Mouse (Mus musculus) embryonic fibroblast, embryonic 13.5 days (primary cell): Measurements from ENCODE around the gene Cenpe. TPM values are rescaled to one million over a fixed set of nuclear protein-coding genes. Genes with fewer than 3 reads are reported as not detected.

Experiments
- H3K27ac ChIP-seq: 2 replicates; pipeline ENCODE4 v1.5.1; 2012; ENCODE audit warnings: low read length, control low read depth, inconsistent platforms; ENCODE audit not compliant: insufficient read depth
- H3K4me1 ChIP-seq: 2 replicates; pipeline ENCODE4 v1.6.1; 2011; ENCODE audit warnings: low read length; ENCODE audit not compliant: control insufficient read depth, insufficient read depth
- H3K4me3 ChIP-seq: 2 replicates; pipeline ENCODE4 v1.5.1; 2011; ENCODE audit warnings: mild to moderate bottlenecking, control low read depth, low read length; ENCODE audit not compliant: insufficient read depth
- CTCF ChIP-seq: IDR thresholded peaks from 2 replicates; pipeline ENCODE4 v1.5.1; 2011; ENCODE audit warnings: mild to moderate bottlenecking, control low read depth, low read length, moderate library complexity, borderline replicate concordance; ENCODE audit not compliant: insufficient read depth
- POLR2A ChIP-seq: IDR thresholded peaks from 2 replicates; pipeline ENCODE4 v1.6.1; 2011; ENCODE audit warnings: low read depth, mild to moderate bottlenecking, control low read depth, low read length, moderate library complexity
- polyA plus RNA-seq: library from polyadenylated mRNA; stranded (reverse); fragments of >200 nt; gene quantifications from 2 replicates; pipeline ENCODE4 v1.2.4, GENCODE M21; 2011; ENCODE audit warnings: low read depth; ENCODE audit not compliant: missing spikeins, insufficient read length

Cenpe gene
- polyA plus RNA-seq, 1 experiment, result 46.1 TPM

- Histone ChIP-seq H3K4me1 (no peaks in the 10 kb centered on the region), H3K27ac (no peak overlapping the region), H3K4me3 (no peak overlapping the region)
- TF ChIP-seq POLR2A (no peak), CTCF (no peak)
Measured at GRCm38 (mm10) chr3:135273047-135273446, 60.7 kb downstream of the Cenpe start.

GRCm38 (mm10) chr3:135280160-135280559 is 67.8 kb downstream of the Cenpe start:
- no peak for TF ChIP-seq CTCF
- TF ChIP-seq POLR2A, result no peak
- no peaks in the 10 kb centered on the region for H3K4me1 ChIP-seq
- no peak overlapping the region for H3K4me3 ChIP-seq
- H3K27ac ChIP-seq, result no peak overlapping the region

GRCm38 (mm10) chr3:135280669-135281415 is 68.5 kb downstream of the Cenpe start, which contains the start of gene Bdh2:
Bdh2 (plus strand) TSS chr3:135281221.
- Histone ChIP-seq H3K4me3 (no peak within 1 kb of the TSS), H3K4me1 (no peaks in the 10 kb centered on the region), H3K27ac (no peak within 1 kb of the TSS)
- peak; percentile 67; the same call in 1 of the 2 replicates for TF ChIP-seq CTCF
- no peak for TF ChIP-seq POLR2A

- no peaks in the 10 kb centered on the region for H3K4me1 ChIP-seq
- H3K4me3 ChIP-seq, result no peak overlapping the region
- no peak overlapping the region for H3K27ac ChIP-seq
- TF ChIP-seq POLR2A, result no peak
- TF ChIP-seq CTCF, result no peak
Measured at GRCm38 (mm10) chr3:135281701-135282100, 69.4 kb downstream of the Cenpe start.

GRCm38 (mm10) chr3:135285256-135285655 is 72.9 kb downstream of the Cenpe start:
- Histone ChIP-seq H3K27ac (no peak overlapping the region), H3K4me3 (no peak overlapping the region), H3K4me1 (no peaks in the 10 kb centered on the region)
- no peak for TF ChIP-seq CTCF
- no peak for TF ChIP-seq POLR2A

GRCm38 (mm10) chr3:135285807-135286206 is 73.5 kb downstream of the Cenpe start:
- H3K27ac ChIP-seq, result no peak overlapping the region
- H3K4me1 ChIP-seq, result no peaks in the 10 kb centered on the region
- TF ChIP-seq POLR2A, result no peak
- no peak for TF ChIP-seq CTCF
- H3K4me3 ChIP-seq, result no peak overlapping the region

- H3K4me1 ChIP-seq, result no peaks in the 10 kb centered on the region
- no peak overlapping the region for H3K27ac ChIP-seq
- no peak overlapping the region for H3K4me3 ChIP-seq
- no peak for TF ChIP-seq CTCF
Measured at GRCm38 (mm10) chr3:135288138-135288750, 75.9 kb downstream of the Cenpe start.

- Histone ChIP-seq H3K4me3 (no peak overlapping the region), H3K4me1 (no peaks in the 10 kb centered on the region), H3K27ac (no peak overlapping the region)
- no peak for TF ChIP-seq CTCF
- no peak for TF ChIP-seq POLR2A
Measured at GRCm38 (mm10) chr3:135289148-135289547, 76.8 kb downstream of the Cenpe start.

- Histone ChIP-seq H3K4me1 (no peaks in the 10 kb centered on the region), H3K27ac (no peak overlapping the region), H3K4me3 (no peak overlapping the region)
- TF ChIP-seq POLR2A (no peak), CTCF (no peak)
Measured at GRCm38 (mm10) chr3:135290249-135290894, 78.0 kb downstream of the Cenpe start.

GRCm38 (mm10) chr3:135293703-135294102 is 81.4 kb downstream of the Cenpe start:
- no peak overlapping the region for H3K27ac ChIP-seq
- H3K4me3 ChIP-seq, result no peak overlapping the region
- TF ChIP-seq CTCF, result no peak
- no peak for TF ChIP-seq POLR2A
- H3K4me1 ChIP-seq, result no peaks in the 10 kb centered on the region
